Mouse (Mus musculus): Measurements from ENCODE around the gene Rdh5.

DNA sequence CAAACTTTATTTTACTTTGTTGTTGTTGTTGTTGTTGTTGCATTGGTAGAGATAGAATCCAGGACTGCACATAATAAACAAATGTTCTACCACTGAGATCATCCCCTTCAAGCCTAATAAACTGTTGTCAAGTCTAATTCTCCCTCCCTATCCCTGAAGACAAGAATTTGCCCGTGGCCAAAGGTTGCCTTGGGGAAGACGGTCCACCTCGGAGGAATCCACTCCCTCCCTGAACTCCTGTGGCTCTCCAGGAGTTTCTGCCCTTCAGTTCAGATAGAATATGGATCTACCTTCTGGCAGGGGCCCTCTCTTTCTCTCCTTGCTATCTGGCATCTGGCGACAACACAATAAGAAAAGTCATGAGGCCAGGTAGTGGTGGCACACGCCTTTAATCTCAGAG is 17.9 kb downstream of the Rdh5 start:
- TF ChIP-seq CTCF (IDR thresholded peaks at IDR 0.05; ENCODE audit: low read depth, low read length) = no peak
- no peak for TF ChIP-seq POLR2A (IDR thresholded peaks at IDR 0.05; ENCODE audit: borderline replicate concordance, low read depth, low read length)
